Mouse (Mus musculus) gastrocnemius, postnatal 25 days (tissue): ENCODE measurements around the gene Taco1. TPM values are rescaled to one million over a fixed set of nuclear protein-coding genes. Genes with fewer than 3 reads are reported as not detected.
A peak's percentile ranks its signal among the peaks of the same experiment; 100 is the strongest.
"Not testable (repeated sequence)": the region's sequence is repeated elsewhere in the genome, so short reads cannot be mapped to it uniquely, and the experiment has no call there.

Experiments used
- DNase-seq: peaks from one replicate; pipeline ENCODE4 v3.0.0; 2022
- long read RNA-seq, 2 experiments: library from polyadenylated mRNA; stranded (forward); transcript quantifications; one replicate each; pipeline ENCODE4 v2.0.0; 2021
- total RNA-seq, 2 experiments: library from RNA; stranded (reverse); gene quantifications; 1 replicate in 1 of 2; 2 replicates in 1 of 2; pipeline ENCODE4 v1.2.3; 2021

The Taco1 gene
- 10 to 100 TPM; 42.1 to 44.3 TPM for total RNA-seq
- long read RNA-seq, experiment 1, transcript Taco1-201 (5 exons, 1,383 nt), result major isoform, 11 of 14 reads
- long read RNA-seq, experiment 1, partial matches to known transcripts, result 3 of 14 reads
- long read RNA-seq, experiment 1, other reads (novel, unspliced or antisense), result 0 of 14 reads
- long read RNA-seq, experiment 2, transcript Taco1-201 (5 exons, 1,383 nt), result major isoform, 17 of 19 reads
- long read RNA-seq, experiment 2, partial matches to known transcripts, result 2 of 19 reads
- long read RNA-seq, experiment 2, other reads (novel, unspliced or antisense), result 0 of 19 reads

GRCm38 (mm10) chr11:106065923-106066571 lies at the start of gene Taco1:
Gene Taco1 (plus strand): TSS chr11:106066061.
- DNase-seq, result peak; percentile 90

GRCm38 (mm10) chr11:106016440-106016839 lies 49.4 kb upstream of the Taco1 start:
- no peak for DNase-seq

DNA sequence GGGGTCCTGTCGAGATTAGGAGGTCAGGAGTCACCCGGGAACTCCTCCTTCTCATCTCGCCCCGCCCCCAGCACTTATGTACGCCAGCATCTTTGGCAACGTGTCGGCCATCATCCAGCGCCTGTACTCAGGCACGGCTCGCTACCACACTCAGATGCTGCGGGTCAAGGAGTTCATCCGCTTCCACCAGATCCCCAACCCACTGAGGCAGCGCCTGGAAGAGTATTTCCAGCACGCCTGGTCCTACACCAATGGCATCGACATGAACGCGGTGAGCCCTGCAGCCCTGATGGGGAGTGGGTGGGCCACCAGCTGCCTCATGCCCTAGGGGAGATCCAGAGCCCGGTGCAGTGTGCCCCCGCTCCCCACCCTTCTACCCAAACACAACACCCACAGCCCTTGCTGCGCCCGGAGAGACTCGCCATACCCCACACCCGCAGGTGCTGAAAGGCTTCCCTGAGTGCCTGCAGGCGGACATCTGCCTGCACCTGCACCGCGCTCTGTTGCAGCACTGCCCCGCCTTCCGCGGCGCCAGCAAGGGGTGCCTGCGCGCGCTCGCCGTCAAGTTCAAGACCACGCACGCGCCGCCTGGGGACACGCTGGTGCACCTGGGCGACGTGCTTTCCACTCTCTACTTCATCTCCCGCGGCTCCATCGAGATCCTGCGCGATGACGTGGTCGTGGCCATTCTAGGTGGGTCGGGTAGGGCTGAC lies 45.7 kb upstream of the Taco1 start:
- DNase-seq, result no peak

GRCm38 (mm10) chr11:106025774-106026173 lies 40.1 kb upstream of the Taco1 start:
- DNase-seq, result no peak

GRCm38 (mm10) chr11:106026465-106027151 lies 39.3 kb upstream of the Taco1 start:
- peak; percentile 36 for DNase-seq

GRCm38 (mm10) chr11:106027607-106028006 lies 38.3 kb upstream of the Taco1 start:
- DNase-seq, result no peak

DNA sequence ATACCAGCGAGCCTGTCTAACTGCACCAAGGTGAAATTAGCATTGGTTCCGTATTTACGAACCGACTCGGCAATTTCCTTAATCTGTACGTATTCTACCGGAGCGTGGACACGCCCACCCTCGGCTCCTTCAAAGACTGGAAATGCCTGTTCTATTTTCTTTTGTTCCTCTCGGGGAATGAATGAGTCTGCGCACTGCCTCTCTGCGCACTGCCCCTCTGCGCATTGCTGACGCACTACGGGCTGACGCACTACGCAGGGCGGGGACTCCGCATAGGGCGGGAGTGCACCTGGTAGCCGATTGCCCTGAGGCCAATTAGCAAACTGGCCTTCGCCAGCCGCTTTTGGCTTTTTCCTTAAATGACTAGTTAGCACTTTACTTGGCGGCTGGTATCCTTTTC lies 33.8 kb upstream of the Taco1 start:
- DNase-seq, result not testable (repeated sequence)

- no peak for DNase-seq
Observed at GRCm38 (mm10) chr11:106033491-106033919, 32.4 kb upstream of the Taco1 start.

- DNase-seq, result no peak
Observed at GRCm38 (mm10) chr11:106034986-106035385, 30.9 kb upstream of the Taco1 start.

DNA sequence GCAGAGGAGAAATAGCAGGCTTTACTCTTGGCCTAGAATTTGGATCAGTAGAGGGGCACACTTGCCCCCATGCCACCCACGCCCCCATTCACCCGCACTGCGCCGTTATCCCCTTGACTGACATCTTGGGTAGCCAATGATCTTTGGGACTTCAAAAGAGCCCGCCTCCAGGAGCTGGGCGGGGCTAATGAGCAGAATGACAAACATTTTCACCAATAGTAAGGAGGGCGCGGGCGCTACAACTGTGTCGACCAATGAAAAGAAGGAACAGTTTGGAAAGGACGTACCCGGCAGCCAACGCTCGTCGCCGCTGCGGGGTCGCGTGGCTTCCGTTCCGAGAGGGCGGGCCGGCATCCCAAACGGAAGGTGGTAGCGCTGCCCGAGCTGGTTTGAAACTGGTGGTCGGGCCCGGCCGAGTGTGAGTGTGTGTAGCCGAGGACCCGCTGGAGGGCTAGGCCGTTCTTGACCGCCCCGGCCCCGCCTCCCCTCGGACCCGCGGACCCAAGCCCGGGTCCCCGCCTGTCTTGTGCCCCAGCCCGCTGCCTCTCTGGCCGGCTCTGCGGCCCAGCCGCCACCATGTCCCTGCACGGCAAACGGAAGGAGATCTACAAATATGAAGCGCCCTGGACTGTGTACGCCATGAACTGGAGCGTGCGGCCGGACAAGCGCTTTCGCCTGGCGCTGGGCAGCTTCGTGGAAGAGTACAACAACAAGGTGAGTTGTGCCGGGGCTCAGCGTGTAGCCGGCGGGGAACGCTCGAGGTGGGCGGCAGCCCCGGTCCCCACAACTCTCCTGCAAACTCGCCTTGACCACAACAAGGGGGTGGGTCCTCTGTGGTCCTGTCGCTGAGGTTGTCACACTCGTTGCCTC lies 29.1 kb upstream of the Taco1 start, which contains the start of gene Dcaf7:
Gene Dcaf7, plus strand, starts transcription at position 325 of the 870 bp plus-strand sequence.
- DNase-seq, result peak; percentile 96

DNA sequence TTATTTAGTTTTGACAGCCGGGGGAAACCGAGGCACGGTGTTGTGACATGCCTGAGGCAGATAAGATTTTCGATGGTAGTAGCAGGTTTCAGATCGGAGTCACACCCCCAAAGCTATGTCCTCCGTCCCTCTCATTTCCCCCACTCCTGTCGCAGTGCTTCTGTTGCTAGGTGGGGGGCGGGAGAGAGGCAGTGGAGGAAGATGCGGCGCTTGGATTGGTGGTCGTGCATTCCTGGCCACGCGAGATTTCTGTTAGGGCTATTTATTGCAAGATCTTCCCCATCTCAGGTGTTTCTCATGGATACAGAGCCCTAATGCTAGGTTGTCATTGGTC lies 28.5 kb upstream of the Taco1 start:
- no peak for DNase-seq

DNA sequence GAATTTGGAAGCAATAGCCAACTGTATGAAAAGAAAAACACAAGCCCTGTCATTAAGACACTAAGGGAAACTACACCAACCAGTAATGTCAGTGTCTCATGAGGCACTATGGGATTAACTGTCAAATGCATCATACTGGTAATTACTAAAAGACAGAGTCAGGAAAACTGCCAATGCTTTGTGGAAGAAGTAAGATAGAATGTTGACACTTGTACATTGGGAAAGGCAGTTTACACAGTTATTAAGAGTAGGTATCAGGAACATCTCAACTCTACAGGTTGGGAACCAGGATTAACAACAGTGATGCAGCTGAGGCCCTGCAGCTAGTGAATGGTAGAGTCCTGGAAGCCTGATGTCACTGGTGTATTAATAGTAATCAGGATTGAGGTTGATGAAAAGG lies 21.5 kb upstream of the Taco1 start:
- no peak for DNase-seq

- no peak for DNase-seq
Observed at GRCm38 (mm10) chr11:106045256-106045655, 20.6 kb upstream of the Taco1 start.

DNA sequence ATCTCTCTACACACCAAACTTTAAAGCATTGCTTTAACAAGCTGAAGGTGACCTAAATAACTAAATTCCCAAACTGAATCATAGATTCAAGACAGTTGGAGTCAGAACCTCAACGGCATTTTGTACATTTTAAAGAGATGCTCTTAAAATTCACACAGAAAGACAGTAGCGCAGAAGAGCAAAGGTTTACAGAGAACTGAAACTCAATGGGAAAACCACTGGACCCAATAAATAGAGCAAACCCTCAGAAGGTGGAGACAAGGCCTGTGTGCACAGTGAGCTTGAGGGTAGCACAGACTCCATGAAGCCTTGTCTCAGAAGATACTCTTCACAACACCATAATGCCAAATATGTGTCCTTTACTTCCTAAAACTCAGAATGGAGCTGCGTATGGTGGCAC lies 20.1 kb upstream of the Taco1 start:
- no peak for DNase-seq

- no peak for DNase-seq
Observed at GRCm38 (mm10) chr11:106046584-106046983, 19.3 kb upstream of the Taco1 start.

GRCm38 (mm10) chr11:106053921-106054320 lies 11.9 kb upstream of the Taco1 start:
- no peak for DNase-seq

GRCm38 (mm10) chr11:106054600-106054999 lies 11.3 kb upstream of the Taco1 start:
- no peak for DNase-seq

- no peak for DNase-seq
Observed at GRCm38 (mm10) chr11:106055341-106055740, 10.5 kb upstream of the Taco1 start.

- DNase-seq, result no peak
Observed at GRCm38 (mm10) chr11:106056819-106057491, 8.9 kb upstream of the Taco1 start.

- no peak for DNase-seq
Observed at GRCm38 (mm10) chr11:106058020-106058419, 7.8 kb upstream of the Taco1 start.

DNA sequence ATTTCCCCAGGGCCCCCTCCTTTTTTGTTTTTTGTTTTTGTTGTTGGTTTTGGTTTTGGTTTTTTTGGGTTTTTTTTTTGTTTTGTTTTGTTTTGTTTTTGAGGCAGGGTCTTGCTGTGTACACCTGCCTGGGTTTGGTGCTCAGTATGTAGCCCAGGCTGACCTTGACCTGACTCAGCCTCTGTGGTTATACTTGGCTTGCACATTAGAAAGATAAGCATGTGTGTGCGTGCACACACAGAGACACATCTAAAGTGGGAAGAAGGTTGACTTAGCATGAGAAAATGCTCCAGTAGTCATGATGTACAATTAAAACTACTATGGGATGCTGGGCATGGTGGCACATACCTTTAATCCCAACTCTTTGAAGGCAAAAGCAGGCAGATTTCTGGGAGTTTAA lies 5.3 kb upstream of the Taco1 start:
- DNase-seq, result no peak
